Mouse (Mus musculus): ENCODE results near the gene Arntl2. TPM values are rescaled to one million over a fixed set of nuclear protein-coding genes. Genes with fewer than 3 reads are reported as not detected.
"Not testable (repeated sequence)": the region's sequence is repeated elsewhere in the genome, so short reads cannot be mapped to it uniquely, and the experiment has no call there.

The Arntl2 gene
- polyA plus RNA-seq, 1 experiment: 25.6 TPM

DNA sequence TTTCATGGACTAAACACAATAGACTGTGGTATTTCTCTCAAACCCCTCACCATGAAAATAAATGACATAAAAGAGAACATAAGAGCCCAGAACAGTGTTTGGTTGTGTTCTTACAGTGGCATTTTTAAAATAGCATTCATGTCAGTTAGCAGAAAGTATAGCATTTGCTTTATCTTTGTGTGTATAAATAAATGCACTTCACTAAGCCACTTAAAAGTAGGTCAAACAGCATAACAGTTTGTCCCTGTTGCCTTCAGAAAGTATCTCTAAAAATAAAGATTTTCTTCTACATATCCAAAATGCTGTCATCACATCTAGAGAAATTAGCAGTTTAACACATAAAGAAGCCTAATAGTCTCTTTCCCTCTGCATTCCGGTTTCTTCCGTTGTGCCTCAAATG is 61.5 kb downstream of the Arntl2 start:
- Histone ChIP-seq H3K27ac (ENCODE audit: insufficient read depth, low read length) (no peak overlapping the region), H3K4me1 (ENCODE audit: control insufficient read depth, insufficient read depth, low read length) (no peaks in the 10 kb centered on the region; the same call in 1 of the 2 replicates), H3K4me3 (ENCODE audit: insufficient read depth, low read length) (no peak overlapping the region)
- TF ChIP-seq CTCF (IDR thresholded peaks at IDR 0.05; ENCODE audit: extremely low read depth, insufficient read depth, low read length) (no peak), POLR2A (IDR thresholded peaks at IDR 0.05; ENCODE audit: extremely low read depth, insufficient read depth, low read length) (no peak)

DNA sequence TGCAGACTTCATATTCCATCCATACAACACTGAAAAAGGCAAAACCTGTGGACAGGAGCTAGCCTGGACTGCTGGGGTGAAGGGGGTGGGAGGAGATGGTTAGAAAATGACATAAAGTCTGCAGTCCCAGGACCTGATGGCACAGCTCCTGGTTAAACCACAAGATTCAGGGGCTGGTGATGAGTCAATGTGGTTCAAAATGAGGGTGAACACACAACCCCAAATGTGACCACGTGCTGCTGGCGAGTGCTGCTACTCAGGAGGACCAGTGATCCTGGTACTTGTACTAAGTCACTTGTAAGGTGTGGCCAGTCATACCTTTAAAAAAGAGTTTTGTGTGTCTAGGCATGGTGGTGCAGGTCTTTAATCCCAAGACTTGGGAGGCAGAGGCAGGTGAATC is 67.3 kb downstream of the Arntl2 start:
- H3K27ac ChIP-seq (ENCODE audit: insufficient read depth, low read length): no peak overlapping the region
- TF ChIP-seq CTCF (IDR thresholded peaks at IDR 0.05; ENCODE audit: extremely low read depth, insufficient read depth, low read length) (no peak), POLR2A (IDR thresholded peaks at IDR 0.05; ENCODE audit: extremely low read depth, insufficient read depth, low read length) (no peak)
- H3K4me3 ChIP-seq (ENCODE audit: insufficient read depth, low read length): no peak overlapping the region
- no peaks in the 10 kb centered on the region for H3K4me1 ChIP-seq (ENCODE audit: control insufficient read depth, insufficient read depth, low read length)

DNA sequence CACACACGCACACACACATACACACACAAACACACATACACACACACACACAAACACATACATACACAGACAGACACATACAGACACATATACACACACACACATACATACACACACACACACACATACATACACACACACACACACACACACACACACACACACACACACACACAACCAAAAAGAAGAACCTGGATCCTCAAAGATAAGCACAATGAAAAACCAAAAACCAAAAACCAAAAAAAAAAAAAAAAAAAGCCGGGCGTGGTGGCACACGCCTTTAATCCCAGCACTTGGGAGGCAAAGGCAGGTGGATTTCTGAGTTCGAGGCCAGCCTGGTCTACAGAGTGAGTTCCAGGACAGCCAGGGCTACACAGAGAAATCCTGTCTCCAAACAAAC is 68.5 kb downstream of the Arntl2 start:
- H3K4me3 ChIP-seq (ENCODE audit: insufficient read depth, low read length); H3K27ac ChIP-seq (ENCODE audit: insufficient read depth, low read length); H3K4me1 ChIP-seq (ENCODE audit: control insufficient read depth, insufficient read depth, low read length): not testable (repeated sequence)

DNA sequence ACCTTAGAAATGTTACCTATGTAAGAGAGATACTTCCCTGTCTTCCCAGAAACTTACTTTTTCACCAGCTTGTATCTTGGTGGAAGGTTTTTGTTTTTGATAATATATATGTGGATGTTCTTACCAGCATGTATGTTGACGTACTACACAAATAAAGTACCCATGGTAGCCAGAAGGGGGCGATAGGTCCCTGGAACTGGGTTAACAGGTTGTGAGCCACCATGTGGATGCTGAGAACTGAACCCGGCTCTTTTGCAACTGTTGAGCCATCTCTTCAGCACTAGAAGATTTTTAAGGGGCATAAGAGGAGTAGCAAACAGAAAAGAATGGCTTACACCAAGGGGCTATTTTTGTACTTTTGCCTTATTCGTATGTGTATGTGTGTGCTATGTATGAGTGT is 69.8 kb downstream of the Arntl2 start:
- Histone ChIP-seq H3K27ac (ENCODE audit: insufficient read depth, low read length) (no peak overlapping the region), H3K4me1 (ENCODE audit: control insufficient read depth, insufficient read depth, low read length) (no peaks in the 10 kb centered on the region), H3K4me3 (ENCODE audit: insufficient read depth, low read length) (no peak overlapping the region)
- TF ChIP-seq CTCF (IDR thresholded peaks at IDR 0.05; ENCODE audit: extremely low read depth, insufficient read depth, low read length): no peak
- TF ChIP-seq POLR2A (IDR thresholded peaks at IDR 0.05; ENCODE audit: extremely low read depth, insufficient read depth, low read length): no peak

DNA sequence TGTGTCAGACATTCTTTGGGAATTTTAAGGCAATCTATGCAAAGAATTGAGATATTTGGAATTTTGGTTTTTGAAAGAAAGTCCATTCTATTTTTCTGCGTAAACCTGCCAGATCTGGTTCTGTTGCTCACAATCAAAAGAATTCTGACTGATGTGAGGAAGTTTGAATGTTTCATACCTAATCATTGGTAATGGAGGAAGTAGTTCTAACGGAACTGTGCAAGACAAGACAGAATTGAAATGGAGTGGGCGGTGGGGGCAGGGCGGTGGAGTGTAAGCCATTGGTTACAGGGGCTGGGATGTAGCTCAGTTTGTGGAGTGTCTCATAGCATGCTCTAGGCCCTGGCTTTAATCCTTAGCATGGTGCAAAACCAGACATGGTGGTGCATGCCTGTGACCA is 76.1 kb downstream of the Arntl2 start:
- Histone ChIP-seq H3K27ac (ENCODE audit: insufficient read depth, low read length) (no peak overlapping the region), H3K4me1 (ENCODE audit: control insufficient read depth, insufficient read depth, low read length) (no peaks in the 10 kb centered on the region), H3K4me3 (ENCODE audit: insufficient read depth, low read length) (no peak overlapping the region)
- TF ChIP-seq CTCF (IDR thresholded peaks at IDR 0.05; ENCODE audit: extremely low read depth, insufficient read depth, low read length): no peak
- TF ChIP-seq POLR2A (IDR thresholded peaks at IDR 0.05; ENCODE audit: extremely low read depth, insufficient read depth, low read length): no peak

DNA sequence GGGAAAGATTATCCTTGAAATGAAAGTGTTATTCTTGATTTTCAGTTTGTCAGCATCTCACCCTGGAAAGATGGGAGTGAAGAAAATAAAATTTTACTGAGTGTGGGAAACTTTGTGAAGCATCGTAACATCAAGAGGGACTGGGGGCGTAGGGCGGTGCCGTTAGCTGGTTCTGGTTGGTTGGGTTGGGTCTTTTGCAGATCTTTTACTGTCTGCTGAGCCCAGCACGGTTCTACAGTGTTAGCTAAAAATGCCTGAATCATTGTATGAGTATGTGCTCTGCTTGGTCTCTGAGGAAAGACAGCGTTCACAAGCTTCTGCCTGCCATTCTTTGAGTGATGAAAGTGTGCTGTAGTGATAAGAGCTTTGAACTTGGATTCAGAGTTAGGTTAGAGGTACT is 78.6 kb downstream of the Arntl2 start:
- peaks cover 5% of the 10 kb centered on the region for H3K4me1 ChIP-seq (ENCODE audit: control insufficient read depth, insufficient read depth, low read length)
- no peak overlapping the region for H3K27ac ChIP-seq (ENCODE audit: insufficient read depth, low read length)
- no peak overlapping the region for H3K4me3 ChIP-seq (ENCODE audit: insufficient read depth, low read length)
- TF ChIP-seq CTCF (IDR thresholded peaks at IDR 0.05; ENCODE audit: extremely low read depth, insufficient read depth, low read length) (no peak), POLR2A (IDR thresholded peaks at IDR 0.05; ENCODE audit: extremely low read depth, insufficient read depth, low read length) (no peak)

DNA sequence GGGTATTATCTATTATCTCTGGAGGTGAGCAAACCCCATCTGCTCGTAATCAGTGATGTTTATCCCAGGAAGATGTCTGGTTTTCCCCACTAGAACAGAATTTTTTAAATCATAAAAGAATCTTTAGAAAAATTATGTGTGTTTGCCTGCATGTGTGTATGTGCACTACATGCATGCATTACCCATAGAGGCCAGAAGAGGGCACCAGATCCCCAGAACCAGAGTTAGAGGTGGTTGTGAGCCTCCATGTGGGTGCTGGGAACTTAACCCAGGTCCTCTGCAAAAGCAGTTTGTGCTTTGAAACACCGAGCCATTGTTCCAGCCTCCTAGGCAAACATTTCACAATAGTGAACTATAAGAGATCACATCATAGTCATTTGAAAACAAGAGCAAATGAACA is 81.0 kb downstream of the Arntl2 start:
- Histone ChIP-seq H3K4me3 (ENCODE audit: insufficient read depth, low read length) (no peak overlapping the region), H3K27ac (ENCODE audit: insufficient read depth, low read length) (0 out of 2 replicates have a peak overlapping the region, but pooled peaks have one; percentile 40), H3K4me1 (ENCODE audit: control insufficient read depth, insufficient read depth, low read length) (peaks cover 5% of the 10 kb centered on the region)
- TF ChIP-seq CTCF (IDR thresholded peaks at IDR 0.05; ENCODE audit: extremely low read depth, insufficient read depth, low read length) (no peak), POLR2A (IDR thresholded peaks at IDR 0.05; ENCODE audit: extremely low read depth, insufficient read depth, low read length) (no peak)

DNA sequence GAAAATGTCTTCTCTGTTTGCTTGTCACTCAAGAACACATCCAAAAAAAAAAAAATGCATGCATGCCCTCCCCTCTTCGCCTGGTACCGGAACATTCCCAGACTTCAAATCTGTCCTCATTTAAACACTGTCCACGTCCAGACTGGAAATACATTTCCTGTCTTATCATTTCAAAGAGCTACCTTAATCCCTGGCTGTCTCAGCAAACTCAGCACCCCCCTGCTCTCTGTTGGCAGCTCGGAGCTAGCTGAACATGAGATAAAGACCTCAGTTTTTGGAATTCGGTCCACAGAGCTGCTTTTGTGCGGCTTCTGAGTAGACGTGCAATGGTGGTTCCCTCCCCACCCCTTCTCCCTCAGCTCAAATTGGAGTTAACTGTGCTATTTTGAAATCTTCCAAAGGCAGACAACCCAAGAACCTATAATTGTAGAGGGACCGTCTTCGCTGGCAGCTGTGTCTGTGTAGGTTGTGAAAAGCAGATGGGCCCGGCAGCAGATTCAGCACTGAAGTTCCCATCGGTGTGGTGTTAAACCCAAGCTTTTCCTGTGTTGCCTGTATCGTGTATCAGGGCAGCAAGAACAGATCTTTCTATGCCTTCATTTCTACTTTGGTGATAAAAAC is 81.7 kb downstream of the Arntl2 start:
- Histone ChIP-seq H3K27ac (ENCODE audit: insufficient read depth, low read length) (0 out of 2 replicates have a peak overlapping the region, but pooled peaks have one; percentile 63), H3K4me3 (ENCODE audit: insufficient read depth, low read length) (no peak overlapping the region), H3K4me1 (ENCODE audit: control insufficient read depth, insufficient read depth, low read length) (peaks cover 5% of the 10 kb centered on the region)
- TF ChIP-seq POLR2A (IDR thresholded peaks at IDR 0.05; ENCODE audit: extremely low read depth, insufficient read depth, low read length) (no peak), CTCF (IDR thresholded peaks at IDR 0.05; ENCODE audit: extremely low read depth, insufficient read depth, low read length) (no peak)

DNA sequence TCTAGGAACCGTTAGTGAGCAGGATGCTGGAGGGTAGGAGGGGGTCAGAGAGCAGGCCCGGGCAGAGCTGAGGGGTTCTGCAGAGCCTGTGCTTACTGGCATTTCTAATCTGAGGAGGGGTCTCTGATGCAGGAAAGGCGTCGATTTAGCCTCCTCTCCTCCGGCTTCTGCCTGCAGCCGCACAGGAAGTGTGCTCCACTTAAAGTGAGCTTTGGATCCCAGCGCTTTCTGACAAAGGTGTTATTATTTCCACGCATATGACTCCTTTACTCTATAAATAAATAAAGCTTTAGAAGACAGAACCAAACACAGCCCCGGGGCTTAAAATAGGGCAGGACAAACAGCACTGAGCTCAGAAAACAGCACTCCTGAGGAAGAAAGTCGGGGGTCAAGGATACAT is 83.1 kb downstream of the Arntl2 start:
- no peak overlapping the region for H3K4me3 ChIP-seq (ENCODE audit: insufficient read depth, low read length)
- 0 out of 2 replicates have a peak overlapping the region, but pooled peaks have one; percentile 13 for H3K27ac ChIP-seq (ENCODE audit: insufficient read depth, low read length)
- H3K4me1 ChIP-seq (ENCODE audit: control insufficient read depth, insufficient read depth, low read length): peaks cover 5% of the 10 kb centered on the region
- TF ChIP-seq CTCF (IDR thresholded peaks at IDR 0.05; ENCODE audit: extremely low read depth, insufficient read depth, low read length): no peak
- TF ChIP-seq POLR2A (IDR thresholded peaks at IDR 0.05; ENCODE audit: extremely low read depth, insufficient read depth, low read length): no peak

DNA sequence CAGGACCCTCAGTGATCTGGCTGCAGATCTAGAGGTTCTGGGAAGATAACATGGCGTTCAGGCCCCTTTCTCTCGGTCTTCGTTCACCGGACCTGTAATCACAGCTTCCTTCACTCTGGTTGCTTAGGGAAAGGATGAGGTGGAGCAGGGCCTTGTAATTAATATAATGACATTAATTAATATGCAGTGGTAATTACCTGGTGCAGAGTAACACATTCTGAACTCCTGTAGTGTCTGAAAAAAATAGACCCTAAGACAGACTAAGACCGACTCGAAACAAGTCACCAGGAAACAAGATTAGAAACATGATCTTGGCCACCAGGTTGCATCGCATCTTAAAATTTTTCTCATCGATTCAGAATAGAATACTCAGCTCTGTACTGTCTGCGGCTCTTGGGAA is 84.0 kb downstream of the Arntl2 start:
- H3K4me3 ChIP-seq (ENCODE audit: insufficient read depth, low read length): no peak overlapping the region
- H3K27ac ChIP-seq (ENCODE audit: insufficient read depth, low read length): no peak overlapping the region
- TF ChIP-seq POLR2A (IDR thresholded peaks at IDR 0.05; ENCODE audit: extremely low read depth, insufficient read depth, low read length) (no peak), CTCF (IDR thresholded peaks at IDR 0.05; ENCODE audit: extremely low read depth, insufficient read depth, low read length) (no peak)
- peaks cover 5% of the 10 kb centered on the region for H3K4me1 ChIP-seq (ENCODE audit: control insufficient read depth, insufficient read depth, low read length)

All from cortical plate, adult 2 months (tissue).